Mouse (Mus musculus) myocyte (in vitro differentiated cells): ENCODE data around the gene Asl.

ENCODE experiments used
- CEBPB ChIP-seq: IDR thresholded peaks from 2 replicates; pipeline ENCODE4 v1.6.1; 2011; ENCODE audit warnings: mild to moderate bottlenecking, moderate library complexity; ENCODE audit not compliant: poor library complexity, insufficient read depth, severe bottlenecking
- E2F4 ChIP-seq: IDR thresholded peaks from one replicate; pipeline ENCODE4 v1.6.1; 2011; ENCODE audit warnings: mild to moderate bottlenecking, control low read depth, moderate library complexity; ENCODE audit not compliant: insufficient read depth
- MAX ChIP-seq: IDR thresholded peaks from one replicate; pipeline ENCODE4 v1.6.1; 2011; ENCODE audit warnings: low read depth, mild to moderate bottlenecking, control low read depth
- POLR2A ChIP-seq: IDR thresholded peaks from one replicate; pipeline ENCODE4 v1.6.1; 2011; ENCODE audit warnings: low read depth, mild to moderate bottlenecking, control low read depth, moderate library complexity; ENCODE audit not compliant: insufficient read length
- POLR2AphosphoS2 ChIP-seq: IDR thresholded peaks from one replicate; pipeline ENCODE4 v1.6.1; 2011; ENCODE audit warnings: low read depth, control low read depth; ENCODE audit not compliant: insufficient read length
- TCF12 ChIP-seq: IDR thresholded peaks from one replicate; pipeline ENCODE4 v1.6.1; 2011; ENCODE audit warnings: mild to moderate bottlenecking, control low read depth; ENCODE audit not compliant: poor library complexity, insufficient read depth, severe bottlenecking
- TCF3 ChIP-seq: IDR thresholded peaks from one replicate; pipeline ENCODE4 v1.6.1; 2011; ENCODE audit warnings: low read depth, control low read depth; ENCODE audit not compliant: insufficient read length
- USF1 ChIP-seq: IDR thresholded peaks from one replicate; pipeline ENCODE4 v1.6.1; 2011; ENCODE audit warnings: low read depth, mild to moderate bottlenecking, control low read depth, moderate library complexity

GRCm38 (mm10) chr5:129999097-129999496 lies 29.9 kb downstream of the Asl start:
- TF ChIP-seq POLR2A (no peak), E2F4 (no peak), TCF12 (no peak), TCF3 (no peak), CEBPB (no peak), USF1 (no peak), MAX (no peak), POLR2AphosphoS2 (no peak)
